Mouse (Mus musculus) C3H10T1/2 (cell line): ENCODE data around the gene Zfp46. TPM values are rescaled to one million over a fixed set of nuclear protein-coding genes. Genes with fewer than 3 reads are reported as not detected.

ENCODE experiments used
- polyA plus RNA-seq, 2 experiments: library from polyadenylated mRNA; unstranded; fragments of >200 nt; fragmentation: generic; extraction: Trizol; gene quantifications; one replicate each; pipeline ENCODE4 v1.2.1; 2012; ENCODE audit warnings: missing spikeins in 2 of 2

The Zfp46 gene
- 10 to 100 TPM in 1 of 2 experiments, under 1 TPM in 1; 0.80 to 10.6 TPM for polyA plus RNA-seq

DNA sequence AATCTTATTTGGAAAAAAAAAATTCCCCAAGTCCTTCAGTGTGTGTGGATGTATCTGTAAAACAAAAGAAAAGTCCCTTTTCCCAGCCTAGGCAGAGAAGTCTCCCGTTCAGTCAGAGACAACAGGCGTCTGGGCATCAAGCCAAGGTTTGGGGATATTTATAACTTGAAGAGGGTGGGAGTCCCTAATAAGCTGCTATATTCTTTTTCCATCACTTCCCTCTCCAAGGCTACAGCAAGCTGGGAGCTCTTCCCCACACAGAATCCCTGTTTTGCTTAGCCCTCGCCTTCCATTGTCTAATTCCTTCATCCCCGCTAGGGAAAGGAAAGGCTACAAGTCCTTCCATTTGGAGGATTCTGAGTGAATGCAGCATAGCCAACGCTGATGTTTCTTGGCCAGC is at the start of gene Zfp46:
Zfp46 (plus strand) TSS at position 229 of the 400 bp plus-strand sequence.

GRCm38 (mm10) chr4:136247729-136248463 is 36.6 kb upstream of the Zfp46 start, which contains the start of gene Tcea3:
Gene Tcea3 (plus strand): TSS chr4:136247729.

DNA sequence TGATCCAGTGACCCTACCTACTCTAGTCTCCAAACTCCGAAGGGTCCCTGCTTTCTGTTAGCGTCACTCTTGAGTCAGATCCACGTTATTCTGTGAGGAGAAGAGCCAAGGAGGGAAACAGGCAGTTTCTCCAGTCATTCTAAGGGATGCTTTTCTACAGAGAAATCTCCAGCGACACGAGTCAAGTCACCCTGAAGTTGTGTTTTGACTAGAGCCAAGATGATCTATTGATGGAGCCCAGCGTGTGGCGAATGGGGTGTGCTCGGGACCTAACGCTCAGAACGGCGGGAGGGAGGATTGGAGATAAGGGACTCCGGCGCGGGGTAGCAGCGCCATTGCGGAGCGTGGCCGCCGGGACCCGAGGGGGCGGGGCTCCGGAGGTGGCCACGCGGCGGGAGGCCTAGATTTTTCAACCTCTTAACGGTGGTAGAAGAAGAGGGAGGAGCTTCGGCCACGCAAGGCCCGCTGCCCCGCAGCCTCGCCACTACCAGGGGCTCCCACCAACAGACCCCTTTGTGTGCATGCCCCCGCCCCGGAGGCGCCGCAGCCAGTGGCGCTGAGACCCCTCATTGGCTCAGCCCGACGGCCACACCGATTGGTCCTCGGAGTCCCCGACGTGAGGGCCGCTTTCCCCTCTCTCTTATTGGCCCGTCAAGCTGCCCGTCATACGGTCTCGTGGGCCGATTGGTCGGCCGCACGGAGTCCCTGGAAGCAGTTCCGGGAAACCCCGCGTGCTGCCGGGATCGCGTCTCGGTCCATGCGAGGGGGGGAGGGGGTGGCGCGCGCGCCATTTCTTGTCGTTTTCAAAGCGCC is 26.0 kb downstream of the Zfp46 start, which contains the start of gene Hnrnpr:
Hnrnpr (plus strand) TSS at position 714 of the 813 bp plus-strand sequence.

Other genes starting within 250 kb of the Zfp46 start
- gene Rpl11, start 231.3 kb upstream of the Zfp46 start, polyA plus RNA-seq = 1,000 to 10,000 TPM; 1,860 to 3,283 TPM
- 100 to 1,000 TPM; 104 to 264 TPM for gene Id3, start 141.2 kb upstream of the Zfp46 start, polyA plus RNA-seq
- 1 to 10 TPM in 1 of 2 experiments, under 1 TPM in 1; 0.73 to 2.0 TPM for gene E2f2, start 112.3 kb upstream of the Zfp46 start, polyA plus RNA-seq
- 10 to 100 TPM in 1 of 2 experiments, 1 to 10 TPM in 1; 1.4 to 11.2 TPM for gene Asap3, start 78.3 kb upstream of the Zfp46 start, polyA plus RNA-seq
- gene Tcea3, start 37.0 kb upstream of the Zfp46 start, polyA plus RNA-seq = 1 to 10 TPM; 3.8 to 9.2 TPM
- gene Hnrnpr, start 26.3 kb downstream of the Zfp46 start, polyA plus RNA-seq = 10 to 100 TPM in 1 of 2 experiments, 1 to 10 TPM in 1; 4.4 to 25.2 TPM
- not detected for gene Htr1d, start 138.8 kb downstream of the Zfp46 start, polyA plus RNA-seq
- gene 6030445D17Rik, start 177.6 kb downstream of the Zfp46 start, polyA plus RNA-seq = 1 to 10 TPM in 1 of 2 experiments, under 1 TPM in 1; 0.39 to 1.4 TPM
- 1 to 10 TPM in 1 of 2 experiments, under 1 TPM in 1; 0.69 to 6.1 TPM for gene Luzp1, start 185.1 kb downstream of the Zfp46 start, polyA plus RNA-seq